Mouse (Mus musculus) naive thymus-derived CD4-positive, alpha-beta T cell, adult 5 months (primary cell): ENCODE measurements around the gene Itga4. TPM values are rescaled to one million over a fixed set of nuclear protein-coding genes. Genes with fewer than 3 reads are reported as not detected.

Experiments used
- polyA plus RNA-seq: library from polyadenylated mRNA; unstranded; fragments of 100-300 nt; shearing (Covaris generic); gene quantifications from one replicate; pipeline ENCODE4 v1.2.1, GENCODE M21; 2017

Itga4 gene
- polyA plus RNA-seq: 70.7 TPM

GRCm38 (mm10) chr2:79255192-79256000, at the start of gene Itga4:
Gene Itga4, plus strand, starts transcription at chr2:79255426.

Other genes with a start within 250 kb of the Itga4 start
- not detected for gene Neurod1, start 201.3 kb downstream of the Itga4 start, polyA plus RNA-seq
- gene Cerkl, start 201.4 kb downstream of the Itga4 start, polyA plus RNA-seq: 3.4 TPM